ENCODE assay signal across 12 mouse cellular contexts in the genomic region with DNA sequence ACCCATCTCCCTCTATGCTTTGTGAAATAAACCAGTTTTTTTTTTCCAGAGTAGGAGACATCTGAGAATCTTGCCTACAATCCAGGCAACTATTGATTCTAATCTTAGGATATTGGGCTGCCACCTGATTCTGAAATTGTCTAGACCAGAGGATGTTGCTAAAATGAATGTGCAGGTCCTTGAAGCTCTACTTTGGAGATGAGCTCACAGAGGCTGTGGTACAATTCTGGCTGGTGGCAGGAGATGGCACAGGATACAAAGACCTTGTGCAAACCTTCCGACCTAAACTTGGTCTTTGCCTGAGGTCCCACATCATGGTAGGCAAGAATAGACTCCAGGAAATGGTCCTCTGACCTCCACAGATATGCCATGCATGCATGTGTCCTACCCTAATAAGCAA. TPM values are rescaled to one million over a fixed set of nuclear protein-coding genes. Genes with fewer than 3 reads are reported as not detected.
DNase-seq lines count a peak whose midpoint lies in the region; ATAC-seq and TF ChIP-seq lines count a peak whose summit lies in the region.
"Had no signal": no experiment of that assay in that cellular context is flagged by ENCODE, and none has a peak within 500 bp of the region (broad histone marks: within the 10 kb centered on the region; RNA-seq: fewer than 3 reads in every experiment).

No protein-coding gene starts in this region.

- 0 out of 2 replicates have a peak overlapping the region, but pooled peaks have one; percentile 59 for H3K4me3 ChIP-seq in heart, embryonic 15.5 days
- no peak overlapping the region for H3K4me3 ChIP-seq in spleen, adult 2 months (ENCODE audit: extremely low read depth, insufficient read depth, insufficient read length)
- peak overlapping the region; percentile 55; the same call in 1 of the 2 replicates for H3K4me3 ChIP-seq in limb, embryonic 10.5 days

- no peak overlapping the region for H3K9ac ChIP-seq in heart, embryonic 15.5 days

- DNase-seq in heart, adult 8-10 months (ENCODE audit: low spot score), result no peak
- no peak for DNase-seq in spleen, adult 2 months (ENCODE audit: low read depth in 1 of 2, low spot score in 2 of 2)
- DNase-seq in spleen, postnatal 4 days (ENCODE audit: low spot score in 2 of 2), result no peak
- no peak for DNase-seq in limb, embryonic 10.5 days (ENCODE audit: low spot score)
- no peak for DNase-seq in frontal cortex, postnatal 36 days (ENCODE audit: low spot score in 2 of 2)
- DNase-seq in embryo, embryonic 9.5 days (ENCODE audit: extremely low spot score), result no peak
- DNase-seq in kidney, postnatal 10 days, result no peak

- H3K27me3 ChIP-seq in heart, embryonic 15.5 days, result no peaks in the 10 kb centered on the region; the same call in 1 of the 2 replicates
- no peaks in the 10 kb centered on the region for H3K27me3 ChIP-seq in spleen, adult 2 months (ENCODE audit: control insufficient read depth, insufficient read depth, low read length)
- H3K27me3 ChIP-seq in limb, embryonic 10.5 days (ENCODE audit: low read depth, poor library complexity, severe bottlenecking), result peaks cover 32% of the 10 kb centered on the region

- ATAC-seq in heart, embryonic 15.5 days (replicated peaks; ENCODE audit: insufficient number of reproducible peaks, insufficient read depth, low FRiP score, low read depth), result no peak

- H3K9me3 ChIP-seq in heart, embryonic 15.5 days (replicated peaks), result no peaks in the 10 kb centered on the region
- H3K9me3 ChIP-seq in limb, embryonic 10.5 days (replicated peaks), result 0 out of 2 replicates have a peak, but pooled peaks cover 4% of the 10 kb centered on the region
- H3K9me3 ChIP-seq: intestine, embryonic 15.5 days had no signal

- peaks cover 38% of the 10 kb centered on the region for H3K4me1 ChIP-seq in heart, embryonic 15.5 days (replicated peaks)
- peaks cover 10% of the 10 kb centered on the region for H3K4me1 ChIP-seq in spleen, adult 2 months (ENCODE audit: control insufficient read depth, insufficient read depth, insufficient read length)
- peaks cover 30% of the 10 kb centered on the region for H3K4me1 ChIP-seq in limb, embryonic 10.5 days

- WGBS in heart, embryonic 15.5 days, result 55% methylated on average over 1 of the region's 1 CpGs
- 35% methylated on average over 1 of the region's 1 CpGs for WGBS in spleen, adult 2 months
- 97% methylated on average over 1 of the region's 1 CpGs for WGBS in limb, embryonic 10.5 days

- no peak for TF ChIP-seq CTCF in spleen, adult 2 months (IDR thresholded peaks at IDR 0.05; ENCODE audit: extremely low read depth, insufficient read depth, insufficient read length, insufficient replicate concordance)

- peaks cover 50% of the 10 kb centered on the region for H3K36me3 ChIP-seq in heart, embryonic 15.5 days
- H3K36me3 ChIP-seq in spleen, adult 2 months (ENCODE audit: control insufficient read depth, insufficient read depth, low read length), result peaks cover 44% of the 10 kb centered on the region
- H3K36me3 ChIP-seq in limb, embryonic 10.5 days, result peaks cover 54% of the 10 kb centered on the region

- H3K4me2 ChIP-seq in heart, embryonic 15.5 days, result no peak overlapping the region

- peak overlapping the region; percentile 28; the same call in 1 of the 2 replicates for H3K27ac ChIP-seq in heart, embryonic 15.5 days
- peak overlapping the region; percentile 9 for H3K27ac ChIP-seq in spleen, adult 2 months (ENCODE audit: insufficient read depth, low read length)
- 0 out of 2 replicates have a peak overlapping the region, but pooled peaks have one; percentile 81 for H3K27ac ChIP-seq in limb, embryonic 10.5 days

- TF ChIP-seq POLR2A in spleen, adult 2 months (IDR thresholded peaks at IDR 0.05; ENCODE audit: low read depth, low read length), result no peak

RNA-seq across cellular contexts. Expression of a gene that starts 0.7 kb away (rescaled TPM):
- polyA plus RNA-seq in heart, embryonic 15.5 days (2015; fragmentation: Nextera tagmentation; extraction: Ambion mirVana), result 2.1 and 3.9 TPM in 2 replicates
- 1 to 10 TPM; 7.5 to 8.5 (median 8.0) TPM for total RNA-seq in heart, adult 8-10 months (2022)
- 50.4 and 64.5 TPM in 2 replicates for polyA plus RNA-seq in spleen, adult 2 months (2012; rRNA removed)
- polyA plus RNA-seq in limb, embryonic 10.5 days (2016; fragmentation: Nextera tagmentation; extraction: Ambion mirVana), result 2.0 and 2.3 TPM in 2 replicates

RNA-seq across cellular contexts. Expression of a gene that starts 7.3 kb away (rescaled TPM):
- 208 and 243 TPM in 2 replicates for polyA plus RNA-seq in heart, embryonic 15.5 days (2015; fragmentation: Nextera tagmentation; extraction: Ambion mirVana)
- 10 to 100 TPM; 27.1 to 35.7 (median 33.3) TPM for total RNA-seq in heart, adult 8-10 months (2022)
- polyA plus RNA-seq in spleen, adult 2 months (2012; rRNA removed), result 297 and 409 TPM in 2 replicates
- 261 and 301 TPM in 2 replicates for polyA plus RNA-seq in limb, embryonic 10.5 days (2016; fragmentation: Nextera tagmentation; extraction: Ambion mirVana)

RNA-seq across cellular contexts. Expression of a gene that starts 11.5 kb away (rescaled TPM):
- polyA plus RNA-seq in heart, embryonic 15.5 days (2015; fragmentation: Nextera tagmentation; extraction: Ambion mirVana), result 16.2 and 19.6 TPM in 2 replicates
- 100 to 1,000 TPM; 116 to 120 (median 117) TPM for total RNA-seq in heart, adult 8-10 months (2022)
- polyA plus RNA-seq in spleen, adult 2 months (2012; rRNA removed), result 266 and 371 TPM in 2 replicates
- 14.9 and 16.4 TPM in 2 replicates for polyA plus RNA-seq in limb, embryonic 10.5 days (2016; fragmentation: Nextera tagmentation; extraction: Ambion mirVana)

RNA-seq across cellular contexts. Expression of a gene that starts 20.8 kb away (rescaled TPM):
- polyA plus RNA-seq in heart, embryonic 15.5 days (2015; fragmentation: Nextera tagmentation; extraction: Ambion mirVana), result 4.7 and 14.4 TPM in 2 replicates
- total RNA-seq in heart, adult 8-10 months (2022), result 1 to 10 TPM; 2.9 to 5.1 (median 3.4) TPM
- polyA plus RNA-seq in spleen, adult 2 months (2012; rRNA removed), result 492 and 574 TPM in 2 replicates
- 14.9 and 15.5 TPM in 2 replicates for polyA plus RNA-seq in limb, embryonic 10.5 days (2016; fragmentation: Nextera tagmentation; extraction: Ambion mirVana)

RNA-seq across cellular contexts. Expression of a gene that starts 25.1 kb away (rescaled TPM):
- 0.24 and 0.28 TPM in 2 replicates for polyA plus RNA-seq in heart, embryonic 15.5 days (2015; fragmentation: Nextera tagmentation; extraction: Ambion mirVana)
- total RNA-seq in heart, adult 8-10 months (2022), result under 1 TPM; 0.37 to 0.85 (median 0.63) TPM
- polyA plus RNA-seq in spleen, adult 2 months (2012; rRNA removed), result 0.12 and 0.16 TPM in 2 replicates
- polyA plus RNA-seq in limb, embryonic 10.5 days (2016; fragmentation: Nextera tagmentation; extraction: Ambion mirVana), result 0.28 and 0.40 TPM in 2 replicates
- total RNA-seq: adrenal gland, postnatal 36 days; common myeloid progenitor, adult 5-6 weeks; monocyte, adult 5-6 weeks had no signal

Comparison
In these comparisons a context has a peak if more than half of its experiments do, and no peak if none do; other contexts are left out.
1. H3K27ac ChIP-seq: peak in every context shown above with its lines; median percentile 81 in limb, embryonic 10.5 days; 28 in heart, embryonic 15.5 days; 9 in spleen, adult 2 months.
2. RNA of a gene that starts 0.7 kb away (polyA plus RNA-seq): 50.4 to 64.5 TPM in spleen, adult 2 months; 2.0 to 2.3 TPM in limb, embryonic 10.5 days and 2.1 to 3.9 TPM in heart, embryonic 15.5 days; every median in the first group is over 10 times any median in the second.
3. RNA of a gene that starts 11.5 kb away (polyA plus RNA-seq): 266 to 371 TPM in spleen, adult 2 months; 14.9 to 16.4 TPM in limb, embryonic 10.5 days and 16.2 to 19.6 TPM in heart, embryonic 15.5 days; every median in the first group is over 10 times any median in the second.